Mouse (Mus musculus): ENCODE measurements at regions not wholly inside any gene's neighbourhood (a gene's known extent, or its start where the extent isn't known, plus 50 kb on each side); places are given as distances from the start of the nearest gene placed in this dataset.
A peak's percentile ranks its signal among the peaks of the same experiment; 100 is the strongest.

GRCm38 (mm10) chr13:102487416-102488097 is 205.8 kb upstream of the Cd180 start:
- 70% methylated on average over 4 of the region's 4 CpGs for WGBS

GRCm38 (mm10) chr13:102491370-102491769 is 202.0 kb upstream of the Cd180 start:
- Histone ChIP-seq H3K27ac (ENCODE audit: insufficient read depth, low read depth, low read length) (no peak overlapping the region), H3K4me3 (ENCODE audit: insufficient read depth, low read depth, low read length) (no peak overlapping the region), H3K36me3 (ENCODE audit: control insufficient read depth, insufficient read depth, low read length) (no peaks in the 10 kb centered on the region), H3K27me3 (replicated peaks; ENCODE audit: control insufficient read depth, insufficient read depth, low read length) (no peaks in the 10 kb centered on the region), H3K4me1 (ENCODE audit: control insufficient read depth, insufficient read depth, low read length) (no peaks in the 10 kb centered on the region)
- 53% methylated on average over 4 of the region's 4 CpGs for WGBS
- no peak for TF ChIP-seq POLR2A (IDR thresholded peaks at IDR 0.05; ENCODE audit: low read depth, low read length)
- TF ChIP-seq CTCF (conservative IDR thresholded peaks at IDR 0.05; ENCODE audit: insufficient read depth, insufficient read length, low read depth, low read length) = no peak
- no peak for DNase-seq

More at GRCm38 (mm10) chr13:102487416-102488097, 205.8 kb upstream of the Cd180 start:
- Histone ChIP-seq H3K4me3 (ENCODE audit: insufficient read depth, low read depth, low read length) (no peak overlapping the region), H3K4me1 (ENCODE audit: control insufficient read depth, insufficient read depth, low read length) (no peaks in the 10 kb centered on the region), H3K27me3 (replicated peaks; ENCODE audit: control insufficient read depth, insufficient read depth, low read length) (no peaks in the 10 kb centered on the region), H3K36me3 (ENCODE audit: control insufficient read depth, insufficient read depth, low read length) (no peaks in the 10 kb centered on the region), H3K27ac (ENCODE audit: insufficient read depth, low read depth, low read length) (no peak overlapping the region)
- no peak for DNase-seq
- TF ChIP-seq POLR2A (IDR thresholded peaks at IDR 0.05; ENCODE audit: low read depth, low read length) (no peak), CTCF (conservative IDR thresholded peaks at IDR 0.05; ENCODE audit: insufficient read depth, insufficient read length, low read depth, low read length) (no peak)

GRCm38 (mm10) chr13:102504157-102504947 is 189.0 kb upstream of the Cd180 start:
- Histone ChIP-seq H3K27ac (ENCODE audit: insufficient read depth, low read depth, low read length) (no peak overlapping the region), H3K4me1 (ENCODE audit: control insufficient read depth, insufficient read depth, low read length) (no peaks in the 10 kb centered on the region), H3K4me3 (ENCODE audit: insufficient read depth, low read depth, low read length) (no peak overlapping the region), H3K27me3 (replicated peaks; ENCODE audit: control insufficient read depth, insufficient read depth, low read length) (no peaks in the 10 kb centered on the region), H3K36me3 (ENCODE audit: control insufficient read depth, insufficient read depth, low read length) (no peaks in the 10 kb centered on the region)
- no peak for DNase-seq
- TF ChIP-seq POLR2A (IDR thresholded peaks at IDR 0.05; ENCODE audit: low read depth, low read length) (no peak), CTCF (conservative IDR thresholded peaks at IDR 0.05; ENCODE audit: insufficient read depth, insufficient read length, low read depth, low read length) (no peak)
- 58% methylated on average over 10 of the region's 10 CpGs for WGBS

GRCm38 (mm10) chr13:102507226-102507625 is 186.1 kb upstream of the Cd180 start:
- Histone ChIP-seq H3K27ac (ENCODE audit: insufficient read depth, low read depth, low read length) (no peak overlapping the region), H3K4me3 (ENCODE audit: insufficient read depth, low read depth, low read length) (no peak overlapping the region), H3K27me3 (replicated peaks; ENCODE audit: control insufficient read depth, insufficient read depth, low read length) (no peaks in the 10 kb centered on the region), H3K36me3 (ENCODE audit: control insufficient read depth, insufficient read depth, low read length) (no peaks in the 10 kb centered on the region), H3K4me1 (ENCODE audit: control insufficient read depth, insufficient read depth, low read length) (no peaks in the 10 kb centered on the region)
- 79% methylated on average over 1 of the region's 1 CpGs for WGBS
- no peak for TF ChIP-seq POLR2A (IDR thresholded peaks at IDR 0.05; ENCODE audit: low read depth, low read length)
- TF ChIP-seq CTCF (conservative IDR thresholded peaks at IDR 0.05; ENCODE audit: insufficient read depth, insufficient read length, low read depth, low read length) = peak; percentile 36; the same call in 1 of the 2 replicates
- peak; percentile 12 for DNase-seq

DNA sequence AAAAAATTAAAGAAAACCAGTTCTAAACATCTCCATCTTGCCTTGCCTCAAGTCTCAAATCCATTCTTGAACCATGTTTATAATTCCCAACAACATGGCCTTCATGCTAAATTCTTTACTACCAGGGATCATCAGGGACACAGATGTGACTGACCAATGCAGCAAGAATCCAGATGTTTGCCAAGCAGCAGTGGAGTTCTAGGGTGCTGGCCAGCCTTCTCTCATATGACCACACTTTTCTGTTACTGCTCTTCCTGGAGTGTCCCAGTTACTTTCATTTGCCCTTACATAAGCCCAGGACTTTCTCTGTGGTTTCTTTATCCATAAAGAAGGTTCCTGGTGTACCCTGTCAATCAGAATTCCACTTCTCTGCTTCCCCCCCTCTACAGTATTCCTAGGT is 185.4 kb upstream of the Cd180 start:
- TF ChIP-seq POLR2A (IDR thresholded peaks at IDR 0.05; ENCODE audit: low read depth, low read length) (no peak), CTCF (conservative IDR thresholded peaks at IDR 0.05; ENCODE audit: insufficient read depth, insufficient read length, low read depth, low read length) (no peak)
- no peaks in the 10 kb centered on the region for H3K4me1 ChIP-seq (ENCODE audit: control insufficient read depth, insufficient read depth, low read length)
- H3K27ac ChIP-seq (ENCODE audit: insufficient read depth, low read depth, low read length) = no peak overlapping the region
- H3K4me3 ChIP-seq (ENCODE audit: insufficient read depth, low read depth, low read length) = no peak overlapping the region
- no peak for DNase-seq
- H3K27me3 ChIP-seq (replicated peaks; ENCODE audit: control insufficient read depth, insufficient read depth, low read length) = no peaks in the 10 kb centered on the region
- no peaks in the 10 kb centered on the region for H3K36me3 ChIP-seq (ENCODE audit: control insufficient read depth, insufficient read depth, low read length)

DNA sequence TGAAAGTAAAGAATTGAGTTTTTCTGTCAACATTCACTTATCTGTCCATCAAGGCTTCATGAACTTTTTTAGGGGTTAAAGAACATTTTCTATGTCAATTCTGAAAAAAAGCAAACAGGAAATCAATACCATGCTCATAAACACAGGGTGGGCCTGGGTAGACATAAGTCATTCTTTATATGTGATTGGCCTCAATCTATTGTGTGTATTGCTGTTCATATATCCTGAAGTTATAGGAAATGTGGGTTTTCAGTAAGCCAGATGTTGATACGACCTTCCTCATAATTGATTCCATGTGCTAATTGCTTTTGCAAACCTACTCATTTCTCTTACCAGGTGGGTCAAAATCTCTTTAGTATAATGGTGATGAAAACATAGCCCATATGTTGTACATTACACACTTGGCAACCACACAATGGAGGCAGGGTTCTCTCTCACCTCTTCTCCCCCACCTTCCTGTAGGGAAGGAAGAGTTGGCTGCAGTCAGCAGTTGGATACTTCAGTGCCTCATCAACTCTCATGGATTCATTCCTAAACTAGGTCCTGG is 182.6 kb upstream of the Cd180 start:
- 96% methylated on average over 1 of the region's 1 CpGs for WGBS
- no peaks in the 10 kb centered on the region for H3K4me1 ChIP-seq (ENCODE audit: control insufficient read depth, insufficient read depth, low read length)

More for the DNA sequence above, 182.6 kb upstream of the Cd180 start:
- H3K27me3 ChIP-seq (replicated peaks; ENCODE audit: control insufficient read depth, insufficient read depth, low read length) = no peaks in the 10 kb centered on the region
- TF ChIP-seq CTCF (conservative IDR thresholded peaks at IDR 0.05; ENCODE audit: insufficient read depth, insufficient read length, low read depth, low read length) = no peak
- TF ChIP-seq POLR2A (IDR thresholded peaks at IDR 0.05; ENCODE audit: low read depth, low read length) = no peak
- no peak overlapping the region for H3K4me3 ChIP-seq (ENCODE audit: insufficient read depth, low read depth, low read length)
- H3K27ac ChIP-seq (ENCODE audit: insufficient read depth, low read depth, low read length) = no peak overlapping the region
- H3K36me3 ChIP-seq (ENCODE audit: control insufficient read depth, insufficient read depth, low read length) = no peaks in the 10 kb centered on the region
- DNase-seq = no peak
